Mouse (Mus musculus) mouse embryonic stem cell (cell line): ENCODE measurements at regions not wholly inside any gene's neighbourhood (a gene's known extent, or its start where the extent isn't known, plus 50 kb on each side); places are given as distances from the start of the nearest gene placed in this dataset.

Source experiments
- in situ Hi-C, 2 experiments: fragments of 300-500 bp; cut with MboI; formaldehyde crosslinking; loops; 1 replicate in 1 of 2; 3 replicates in 1 of 2; pipeline ENCODE4 v1.14.3; 2019 to 2020; ENCODE audit warnings: low sequenced_read_pairs in 2 of 2, low pct_unique_long_range_greater_than_20kb in 1 of 2, mixed read lengths in 1 of 2; ENCODE audit not compliant: unreplicated experiment in 1 of 2

GRCm38 (mm10) chr12:92024461-92025218 is 175.7 kb upstream of the Sel1l start:
- in situ Hi-C loops = loop anchor here in 1 of 2 experiments (25.0 kb wide), 1 partner anchor 363 kb away; no protein-coding TSS in a partner anchor

- in situ Hi-C loops = loop anchor here in 1 of 2 experiments (25.0 kb wide), 1 partner anchor 368 kb away; no protein-coding TSS in a partner anchor
These were observed 170.8 kb upstream of the Sel1l start for GRCm38 (mm10) chr12:92019593-92020224.

GRCm38 (mm10) chr12:92015373-92015772 is 166.4 kb upstream of the Sel1l start:
- in situ Hi-C loops = loop anchor here in 1 of 2 experiments (25.0 kb wide), 1 partner anchor 372 kb away; no protein-coding TSS in a partner anchor

- in situ Hi-C loops = loop anchor here in 1 of 2 experiments (25.0 kb wide), 1 partner anchor 373 kb away; no protein-coding TSS in a partner anchor
These were observed 165.0 kb upstream of the Sel1l start for GRCm38 (mm10) chr12:92013979-92014378.

- in situ Hi-C loops = loop anchor here in 1 of 2 experiments (25.0 kb wide), 1 partner anchor 374 kb away; no protein-coding TSS in a partner anchor
These were observed 164.3 kb upstream of the Sel1l start for GRCm38 (mm10) chr12:92013244-92013643.

GRCm38 (mm10) chr12:92004391-92005094 is 155.6 kb upstream of the Sel1l start:
- in situ Hi-C loops = loop anchor here in 1 of 2 experiments (25.0 kb wide), 1 partner anchor 383 kb away; no protein-coding TSS in a partner anchor

GRCm38 (mm10) chr12:91999031-91999430 is 150.1 kb upstream of the Sel1l start:
- in situ Hi-C loops = no loop called here

- in situ Hi-C loops = no loop called here
These were observed 148.4 kb upstream of the Sel1l start for GRCm38 (mm10) chr12:91997404-91997803.

GRCm38 (mm10) chr12:91995545-91995944 is 146.6 kb upstream of the Sel1l start:
- in situ Hi-C loops = no loop called here

- in situ Hi-C loops = no loop called here
These were observed 137.5 kb upstream of the Sel1l start for GRCm38 (mm10) chr12:91986448-91986847.

- in situ Hi-C loops = no loop called here
These were observed 131.4 kb upstream of the Sel1l start for GRCm38 (mm10) chr12:91980321-91980720.

- in situ Hi-C loops = no loop called here
These were observed 122.1 kb upstream of the Sel1l start for GRCm38 (mm10) chr12:91971045-91971444.

GRCm38 (mm10) chr12:91965937-91966336 is 117.0 kb upstream of the Sel1l start:
- in situ Hi-C loops = no loop called here

GRCm38 (mm10) chr12:91963239-91963638 is 114.3 kb upstream of the Sel1l start:
- in situ Hi-C loops = no loop called here

GRCm38 (mm10) chr12:91958086-91958485 is 109.1 kb upstream of the Sel1l start:
- in situ Hi-C loops = no loop called here

- in situ Hi-C loops = no loop called here
These were observed 107.5 kb upstream of the Sel1l start for GRCm38 (mm10) chr12:91956411-91956810.

- in situ Hi-C loops = no loop called here
These were observed 99.7 kb upstream of the Sel1l start for GRCm38 (mm10) chr12:91948602-91949167.

- in situ Hi-C loops = no loop called here
These were observed 99.0 kb upstream of the Sel1l start for GRCm38 (mm10) chr12:91947998-91948397.

- in situ Hi-C loops = no loop called here
These were observed 97.6 kb upstream of the Sel1l start for GRCm38 (mm10) chr12:91946541-91946940.
